Mouse (Mus musculus): ENCODE data around the gene Rnf38.

Gene Rnf38

DNA sequence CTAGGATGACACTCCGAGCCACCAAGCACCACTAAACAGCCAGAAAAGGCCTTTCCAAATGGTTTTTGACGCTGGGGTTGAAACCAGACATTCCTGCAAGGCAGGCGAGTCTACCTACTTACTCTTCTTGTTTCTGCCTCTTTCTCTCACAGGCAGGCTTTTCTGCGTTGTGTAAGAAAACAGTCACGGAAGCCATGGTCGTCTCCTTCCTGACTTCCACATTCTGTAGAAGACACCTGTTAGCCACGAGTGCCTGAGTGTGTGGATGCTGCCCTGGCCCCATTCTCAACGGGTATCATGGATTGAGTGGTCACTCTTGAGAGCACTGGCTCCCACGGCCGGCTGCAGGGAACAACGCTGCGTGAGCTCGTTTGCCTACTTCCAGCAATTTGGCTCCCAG is 118.5 kb downstream of the Rnf38 start:
- no peak for DNase-seq

DNA sequence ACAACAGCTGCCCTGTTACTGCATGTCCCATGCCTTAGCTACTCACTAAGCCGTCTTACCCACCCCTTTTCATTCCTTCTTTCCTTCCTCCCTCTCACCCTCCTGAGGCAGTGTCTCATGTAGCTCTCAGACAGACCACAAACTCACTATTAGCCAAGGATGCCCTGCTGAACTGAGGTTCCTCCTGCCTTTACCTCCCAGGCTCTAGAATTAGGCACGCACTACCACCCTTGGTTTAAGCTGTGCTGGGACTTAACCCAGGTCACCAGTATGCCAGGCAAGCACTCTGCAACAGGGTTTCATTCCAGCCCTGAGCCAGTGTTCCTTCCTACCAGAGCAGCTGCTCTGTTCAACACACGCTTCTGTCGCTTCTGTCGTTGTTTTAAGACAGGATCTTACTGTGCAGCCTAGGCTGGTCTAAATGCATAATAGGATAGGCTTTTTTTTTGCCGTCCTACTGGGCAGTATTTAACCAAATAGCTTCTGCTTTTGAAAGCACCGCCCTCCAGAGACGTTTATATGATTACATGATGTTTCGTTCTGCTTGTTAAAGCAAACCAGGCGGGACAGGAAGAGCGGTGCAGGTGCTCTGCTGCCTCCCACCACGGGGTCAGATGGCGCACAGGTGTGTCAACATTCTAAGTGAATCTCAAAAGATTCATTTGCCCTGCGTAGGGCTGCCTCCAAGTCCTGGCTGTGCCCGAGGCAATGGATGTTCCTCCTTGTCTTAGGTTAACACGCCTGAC is 120.0 kb downstream of the Rnf38 start:
- peak; percentile 47 for DNase-seq

DNA sequence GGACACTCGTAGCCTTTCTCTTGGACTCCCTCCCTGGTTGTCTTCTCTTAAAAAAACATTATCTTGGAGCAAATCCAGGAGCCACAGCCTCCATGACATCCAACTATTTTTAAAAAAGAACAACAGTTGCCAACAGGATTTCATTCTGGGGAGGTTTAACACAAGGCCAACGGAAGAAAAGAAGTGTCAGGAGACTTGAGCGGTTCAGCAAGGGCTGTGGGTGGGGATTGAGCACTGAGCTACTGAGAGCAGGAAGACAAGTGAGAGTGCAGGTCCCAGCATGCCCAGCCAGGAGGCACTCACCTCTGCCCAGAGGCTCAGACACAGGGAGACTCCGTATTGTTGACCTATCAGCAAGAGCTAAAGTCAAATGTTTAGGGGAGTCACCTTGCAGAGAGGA is 120.8 kb downstream of the Rnf38 start:
- DNase-seq = no peak

DNA sequence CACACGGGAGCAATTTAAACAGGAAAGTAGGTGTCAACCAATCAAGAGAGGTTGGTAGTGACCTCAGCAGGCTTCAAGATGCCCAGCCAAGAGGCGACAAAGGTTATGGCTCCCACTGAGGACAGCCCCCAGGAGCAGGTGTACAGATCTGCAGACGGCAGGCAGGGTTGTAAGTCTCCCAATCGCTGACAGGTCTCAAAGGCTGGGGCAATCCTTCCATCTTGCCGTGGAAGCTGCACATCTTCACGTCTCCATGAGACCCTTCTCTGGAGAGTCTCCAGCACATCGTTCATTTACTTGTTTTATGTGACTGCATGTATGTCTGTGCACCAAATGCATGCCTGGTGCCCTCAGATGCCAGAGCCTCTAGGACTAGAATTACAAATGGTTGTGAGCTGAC is 122.8 kb downstream of the Rnf38 start:
- DNase-seq = no peak

DNA sequence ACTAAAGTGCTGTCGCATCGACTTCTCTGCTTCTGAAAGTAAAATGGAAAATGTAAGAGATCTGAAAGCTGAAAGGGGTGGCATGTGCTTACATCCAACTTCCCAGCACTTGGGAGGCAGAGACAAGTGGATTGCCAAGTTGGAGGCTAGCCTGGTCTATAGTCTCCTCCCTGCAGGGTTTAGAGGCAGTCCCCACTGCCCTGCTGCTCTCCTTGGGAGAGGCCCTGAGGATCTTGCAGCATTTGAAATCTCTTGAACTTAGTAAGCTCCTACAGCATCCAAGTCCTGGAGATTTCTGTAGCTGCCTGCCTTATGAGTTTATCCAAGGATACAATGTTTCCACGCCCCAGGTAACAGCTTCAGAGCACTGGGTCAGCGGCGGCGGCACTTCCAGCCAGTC is 125.3 kb downstream of the Rnf38 start:
- no peak for DNase-seq

DNA sequence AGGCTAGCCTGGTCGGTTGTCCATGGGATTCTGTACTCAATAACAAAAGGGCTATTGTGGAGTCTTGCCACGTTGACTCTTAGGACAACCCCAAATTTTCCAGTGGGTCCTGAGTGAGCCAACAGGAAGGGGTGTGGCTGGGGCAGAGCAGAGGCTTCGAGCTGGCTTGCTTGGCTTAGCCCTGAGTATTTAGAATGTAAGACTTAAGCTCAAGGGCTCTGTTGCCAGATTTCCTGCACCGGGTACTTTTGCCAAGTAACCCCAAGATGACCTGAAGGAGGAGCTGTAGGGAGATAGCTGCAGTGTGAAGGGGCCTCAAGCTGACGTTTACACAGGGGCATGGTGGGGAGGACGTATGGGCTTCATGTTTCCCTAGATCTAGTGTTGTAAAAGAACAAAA is 126.2 kb downstream of the Rnf38 start:
- no peak for DNase-seq

DNA sequence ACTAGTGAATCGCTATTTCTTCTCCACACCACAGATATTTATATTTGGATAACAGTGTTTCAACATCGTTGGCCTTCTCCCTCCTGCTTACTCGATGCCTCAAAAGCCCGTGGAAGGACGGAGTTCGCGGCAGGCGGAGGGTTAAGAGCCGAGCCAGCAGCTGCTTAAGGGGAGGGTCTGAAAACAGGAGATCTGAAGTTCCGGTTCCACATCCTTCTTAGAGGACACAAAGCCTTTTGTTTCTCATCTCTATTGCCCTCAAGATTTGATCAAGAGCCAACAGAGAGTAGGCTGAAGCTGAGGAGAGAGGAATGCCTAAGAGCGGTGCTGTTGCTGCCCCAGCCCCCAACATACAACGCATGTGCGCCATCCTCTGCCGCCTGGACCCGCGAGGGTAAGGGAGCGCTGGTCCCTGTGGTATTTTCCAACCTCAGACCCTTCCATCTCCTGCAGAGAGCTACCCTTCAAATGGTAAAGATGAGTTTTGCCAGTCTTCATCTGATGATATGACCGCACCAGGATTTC is 127.2 kb downstream of the Rnf38 start:
- peak; percentile 44 for DNase-seq

DNA sequence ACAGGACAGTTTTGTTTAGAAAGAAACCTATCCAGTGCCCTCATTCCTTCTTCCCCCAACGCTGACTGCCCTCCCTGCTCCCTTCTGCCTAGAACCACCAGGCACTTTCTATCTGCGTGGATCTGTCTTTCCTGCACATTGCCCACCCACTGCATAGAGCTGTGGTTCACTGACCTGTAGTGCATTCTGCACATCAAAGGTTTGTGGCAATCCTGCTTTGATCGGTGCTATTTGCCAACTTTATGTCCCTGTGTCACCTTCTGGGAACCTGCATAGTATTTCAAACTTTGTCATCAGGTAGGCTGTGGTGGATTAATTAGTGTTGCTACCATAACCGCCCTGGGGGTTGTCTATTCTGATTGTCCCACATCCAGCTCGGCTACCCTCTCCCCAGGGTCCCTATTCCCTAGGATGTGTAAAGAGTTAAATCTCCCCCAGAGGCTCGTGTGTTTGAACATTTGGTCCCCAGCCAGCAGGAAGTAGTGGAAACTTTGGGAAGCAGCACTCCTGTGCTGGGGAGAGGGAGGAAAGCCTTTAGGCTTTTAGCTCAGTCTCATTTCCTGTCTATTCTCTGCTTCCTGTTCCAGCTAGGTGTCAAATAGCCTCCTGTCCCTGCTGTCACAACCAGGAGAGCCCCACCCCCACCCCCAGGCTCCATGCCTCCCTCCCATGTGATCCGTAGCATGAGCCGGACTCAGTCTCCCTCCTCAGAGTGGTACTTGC is 129.2 kb downstream of the Rnf38 start:
- peak; percentile 24 for DNase-seq

DNA sequence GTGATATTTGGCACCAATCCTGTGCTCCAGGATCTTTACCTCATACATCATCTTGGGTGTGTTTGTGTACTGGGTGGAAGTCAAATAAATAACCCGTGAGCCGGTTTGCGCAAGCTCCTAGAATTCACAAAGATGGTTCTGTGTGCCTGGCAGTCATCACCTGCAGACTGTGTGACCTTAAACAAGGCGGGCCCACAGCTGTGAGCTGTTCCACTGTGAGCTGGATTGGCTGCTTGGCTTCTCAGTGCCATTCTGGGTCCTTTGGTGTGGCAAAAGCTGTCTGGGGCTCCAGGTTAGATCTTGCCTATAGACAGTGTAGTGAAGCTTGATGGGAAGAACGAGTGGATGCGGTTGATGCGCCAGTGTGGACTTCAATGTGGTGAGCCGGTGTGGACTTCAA is 130.0 kb downstream of the Rnf38 start:
- no peak for DNase-seq

DNA sequence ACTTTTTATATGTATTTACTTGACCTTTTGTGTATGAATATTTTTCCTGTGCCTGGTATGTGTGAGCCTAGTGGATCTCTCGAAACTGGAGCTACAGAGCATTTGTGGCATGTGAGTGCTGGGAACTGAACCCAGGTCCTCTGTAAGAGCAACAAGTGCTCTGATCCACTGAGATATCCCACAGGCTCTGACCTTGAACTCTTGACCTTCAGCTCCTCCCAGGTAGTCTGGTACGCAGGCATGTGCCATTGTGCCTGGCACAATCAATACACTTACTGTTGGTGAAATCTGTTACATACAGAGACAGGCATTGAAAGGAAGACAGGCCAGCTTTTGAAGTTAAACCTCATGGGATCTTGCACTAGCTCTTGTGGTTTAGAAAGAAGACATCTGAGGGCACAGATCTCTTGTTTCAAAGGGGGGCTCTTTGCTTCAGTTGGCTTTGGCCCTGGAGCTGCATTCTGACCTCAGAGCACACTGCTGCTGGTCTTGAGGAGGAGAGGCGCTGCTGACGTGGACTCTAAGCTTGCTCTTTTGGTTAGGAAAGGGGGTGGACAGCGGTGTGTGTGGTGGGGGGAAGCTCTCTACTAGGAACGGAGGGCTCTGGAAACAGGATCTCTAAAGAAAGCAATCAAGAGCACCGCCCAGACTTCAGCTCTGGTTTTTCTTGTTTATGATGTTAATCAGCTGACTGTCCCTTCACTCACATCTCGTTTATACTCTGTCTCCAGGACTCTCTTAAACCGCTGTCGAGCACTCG is 135.8 kb downstream of the Rnf38 start:
- DNase-seq = no peak

DNA sequence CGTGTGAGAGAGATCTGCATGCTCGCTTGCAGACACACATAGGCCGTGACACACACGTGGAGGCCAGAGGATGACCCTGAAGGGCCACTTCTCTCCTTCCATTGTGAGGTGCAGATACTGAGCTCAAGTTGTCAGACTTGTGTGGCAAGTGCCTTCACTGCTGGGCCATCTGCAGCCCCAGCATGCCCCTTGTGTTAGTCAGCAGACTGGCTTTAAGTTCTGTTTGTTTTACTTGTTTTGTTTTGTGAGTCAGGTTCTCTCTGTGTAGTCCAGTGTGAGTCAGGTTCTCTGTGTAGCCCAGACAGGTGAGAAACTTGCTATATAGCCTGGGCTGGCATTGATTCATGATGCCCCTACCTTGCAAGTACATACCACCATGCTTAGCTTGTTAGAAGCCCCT is 139.1 kb downstream of the Rnf38 start:
- no peak for DNase-seq

DNA sequence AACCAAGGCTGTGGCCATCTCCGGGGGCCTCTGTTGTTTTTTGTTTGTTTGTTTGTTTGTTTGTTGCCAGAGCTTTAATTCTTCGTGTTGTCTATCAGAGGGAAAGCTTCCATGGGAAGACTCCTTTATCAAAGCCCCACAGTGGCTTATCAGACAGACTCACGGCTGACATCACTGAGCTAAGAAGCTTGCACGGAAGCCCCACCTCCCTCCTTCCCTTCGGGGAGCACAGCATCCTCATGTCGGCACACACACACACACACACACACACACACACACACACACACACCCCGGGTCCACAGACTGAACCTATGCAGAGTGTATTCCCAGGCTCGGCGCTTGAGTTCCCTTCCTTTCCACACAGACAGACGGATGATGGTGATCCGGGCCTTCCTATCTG is 141.2 kb downstream of the Rnf38 start:
- no peak for DNase-seq

DNA sequence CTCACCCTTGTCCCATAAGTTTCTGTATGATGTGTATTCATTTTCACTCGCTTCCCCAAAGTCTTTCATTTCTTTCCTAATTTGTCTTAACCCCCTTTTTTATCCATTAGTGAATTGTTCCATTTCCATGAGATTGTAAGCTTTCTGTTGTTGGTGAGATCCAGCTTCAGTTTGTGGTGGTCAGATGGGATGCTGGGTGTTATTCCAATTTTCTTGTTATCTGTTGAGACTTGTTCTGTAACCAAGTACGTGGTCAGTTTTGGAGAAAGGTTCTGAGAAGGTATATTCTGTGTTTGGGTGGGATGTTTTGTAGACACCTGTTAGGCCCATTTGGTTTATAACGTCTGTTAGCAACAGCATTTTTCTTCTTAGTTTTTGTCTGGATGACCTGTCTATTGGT is 148.0 kb downstream of the Rnf38 start:
- DNase-seq = no peak

DNA sequence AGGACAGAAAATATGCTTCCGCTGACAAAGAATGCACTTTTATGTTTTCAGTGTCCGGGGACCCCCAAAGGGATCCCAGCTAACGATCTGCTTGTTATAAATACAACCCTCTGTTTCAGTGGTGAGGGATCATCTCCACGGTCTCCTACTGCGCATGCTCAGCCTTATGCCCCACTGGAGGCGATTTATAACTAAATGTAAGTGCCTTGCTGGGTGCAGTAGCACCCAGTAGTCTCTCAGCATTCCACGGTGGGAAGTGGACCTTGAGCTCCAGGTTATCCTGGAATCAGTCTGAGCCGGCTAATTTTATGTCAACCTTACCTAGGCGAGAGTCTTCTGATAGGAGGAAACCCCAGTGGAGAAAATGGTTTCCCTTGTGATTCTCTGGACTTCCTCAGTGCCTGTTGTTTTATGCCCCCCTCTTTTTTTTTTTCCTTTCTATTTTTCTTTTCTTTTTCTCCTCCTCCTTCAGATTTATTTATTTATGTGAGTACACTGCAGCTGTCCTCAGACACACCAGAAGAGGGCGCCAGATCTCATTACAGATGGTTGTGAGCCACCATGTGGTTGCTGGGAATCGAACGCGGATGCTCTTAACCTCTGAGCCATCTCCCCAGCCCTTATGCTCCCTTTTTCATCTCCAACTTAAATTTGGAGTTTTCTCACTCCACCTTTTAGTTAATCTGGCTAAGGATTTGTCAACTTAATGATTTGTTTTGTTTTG is 148.8 kb downstream of the Rnf38 start:
- no peak for DNase-seq

DNA sequence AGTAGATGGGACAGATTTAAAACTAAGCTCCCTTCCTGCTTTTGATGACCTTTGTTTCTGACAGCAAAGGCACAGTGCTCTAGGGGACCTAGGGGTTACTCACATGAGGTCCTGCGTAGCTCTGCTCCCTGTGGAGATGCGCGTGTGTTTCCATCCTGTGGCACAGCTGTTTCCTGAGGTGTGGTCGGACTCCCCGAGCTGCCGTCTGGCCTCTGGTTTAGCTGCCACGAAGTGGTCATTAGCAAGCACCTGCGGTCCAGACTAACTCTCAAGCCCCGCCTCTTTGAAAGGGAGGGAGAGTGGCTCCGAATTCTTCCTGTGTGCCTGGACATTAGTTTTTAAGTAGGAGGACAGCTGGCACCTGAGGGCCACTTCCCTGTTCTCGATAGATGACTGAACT is 149.6 kb downstream of the Rnf38 start, which contains the start of gene Gne:
Gne (minus strand) TSS at position 233 of the 400 bp plus-strand sequence.
- peak; percentile 42 for DNase-seq

DNA sequence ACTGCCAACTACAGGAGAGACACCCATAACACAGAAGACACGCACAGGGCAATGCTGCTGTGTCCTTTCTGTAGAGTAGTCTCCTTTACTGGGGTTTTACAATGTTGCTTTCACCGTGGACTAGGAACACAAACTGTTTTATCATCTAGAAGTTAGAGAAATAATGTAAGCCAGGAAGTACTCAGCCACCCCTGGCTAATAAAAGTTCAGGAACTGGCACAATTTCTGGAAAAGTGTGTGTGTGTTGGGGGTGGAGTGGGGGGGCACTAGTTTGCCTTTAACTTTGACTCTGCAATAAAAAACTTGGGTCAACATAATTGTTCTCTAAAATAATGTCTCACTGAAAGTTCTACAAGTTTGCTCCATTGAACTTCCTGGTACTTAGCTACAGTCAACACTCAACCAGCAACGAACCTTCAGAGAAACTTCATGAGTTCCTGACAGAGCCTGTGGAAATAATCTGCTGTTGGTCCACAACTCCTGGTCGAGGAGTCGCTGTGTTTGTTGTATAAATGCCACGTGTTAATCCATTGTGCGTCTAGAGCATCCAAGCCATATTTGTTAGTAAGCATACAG is 155.1 kb downstream of the Rnf38 start:
- DNase-seq = no peak
